Mouse (Mus musculus): ENCODE measurements at regions not wholly inside any gene's neighbourhood (a gene's known extent, or its start where the extent isn't known, plus 50 kb on each side); places are given as distances from the start of the nearest gene placed in this dataset.

GRCm38 (mm10) chr7:40064631-40065030, 547.1 kb downstream of the Zfp619 start:
- TF ChIP-seq CTCF (IDR thresholded peaks at IDR 0.05; ENCODE audit: borderline replicate concordance, insufficient read depth, low read depth, low read length) (no peak), POLR2A (IDR thresholded peaks at IDR 0.05; ENCODE audit: borderline replicate concordance, insufficient read depth, low read length) (no peak)

Measured in cerebellum, adult 2 months (tissue).